Mouse (Mus musculus) lung, embryonic 16.5 days (tissue): ENCODE measurements around the gene Impdh2. TPM values are rescaled to one million over a fixed set of nuclear protein-coding genes. Genes with fewer than 3 reads are reported as not detected.

Experiments
- ATAC-seq: fragments of 200-750 bp; cut with Nextera tagmentation; 2 replicates; pipeline ENCODE4 v1.8.0; 2017; ENCODE audit warnings: low read depth, mild to moderate bottlenecking, moderate library complexity
- H3K27ac ChIP-seq: fragments of 300-500 bp; sonication (generic); 2 replicates; pipeline ENCODE4 v1.5.1; 2014; ENCODE audit warnings: mild to moderate bottlenecking, control low read depth, low read length
- H3K27me3 ChIP-seq: fragments of 300-500 bp; sonication (generic); 2 replicates; pipeline ENCODE4 v1.6.1; 2014; ENCODE audit warnings: low read depth, low read length, mixed read lengths; ENCODE audit not compliant: control insufficient read depth, insufficient read depth
- H3K36me3 ChIP-seq: fragments of 300-500 bp; sonication (generic); 2 replicates; pipeline ENCODE4 v1.6.1; 2014; ENCODE audit warnings: low read length; ENCODE audit not compliant: control insufficient read depth, insufficient read depth
- H3K4me1 ChIP-seq: fragments of 300-500 bp; sonication (generic); replicated peaks from 2 replicates; pipeline ENCODE4 v1.6.1; 2014; ENCODE audit warnings: low read length, mixed read lengths; ENCODE audit not compliant: control insufficient read depth, insufficient read depth
- H3K4me2 ChIP-seq: fragments of 300-500 bp; sonication (generic); 2 replicates; pipeline ENCODE4 v1.6.1; 2014; ENCODE audit warnings: low read depth, low read length, control low read depth
- H3K4me3 ChIP-seq: fragments of 300-500 bp; sonication (generic); 2 replicates; pipeline ENCODE4 v1.5.1; 2014; ENCODE audit warnings: mild to moderate bottlenecking, low read length, control low read depth
- H3K9ac ChIP-seq: fragments of 300-500 bp; sonication (generic); 2 replicates; pipeline ENCODE4 v1.6.1; 2014; ENCODE audit warnings: low read length, control low read depth
- H3K9me3 ChIP-seq: fragments of 300-500 bp; sonication (generic); 2 replicates; pipeline ENCODE4 v1.6.1; 2016; ENCODE audit warnings: low read length; ENCODE audit not compliant: control insufficient read depth
- WGBS: fragments of 180-500 bp; shearing (Covaris S2); extraction: QIAGEN DNeasy Blood & Tissue Kit; methylation state at CpG from one replicate; pipeline ENCODE4 v1.1.7; 2014; 5-methylcytosine and 5-hydroxymethylcytosine counted together
- polyA plus RNA-seq: library from polyadenylated mRNA; unstranded; fragments of >200 nt; fragmentation: Nextera tagmentation; extraction: Ambion mirVana; gene quantifications from 2 replicates; pipeline ENCODE4 v1.2.1, GENCODE M21; 2015

Impdh2 gene
- polyA plus RNA-seq, 1 experiment from 2014 or later: 148 TPM

GRCm38 (mm10) chr9:108540846-108541245 is 19.2 kb upstream of the Impdh2 start:
- Histone ChIP-seq H3K9ac (no peak overlapping the region), H3K27ac (no peak overlapping the region), H3K27me3 (no peaks in the 10 kb centered on the region), H3K9me3 (no peaks in the 10 kb centered on the region), H3K4me2 (no peak overlapping the region), H3K4me3 (no peak overlapping the region), H3K36me3 (peaks cover 56% of the 10 kb centered on the region), H3K4me1 (no peaks in the 10 kb centered on the region)
- no peak for ATAC-seq

DNA sequence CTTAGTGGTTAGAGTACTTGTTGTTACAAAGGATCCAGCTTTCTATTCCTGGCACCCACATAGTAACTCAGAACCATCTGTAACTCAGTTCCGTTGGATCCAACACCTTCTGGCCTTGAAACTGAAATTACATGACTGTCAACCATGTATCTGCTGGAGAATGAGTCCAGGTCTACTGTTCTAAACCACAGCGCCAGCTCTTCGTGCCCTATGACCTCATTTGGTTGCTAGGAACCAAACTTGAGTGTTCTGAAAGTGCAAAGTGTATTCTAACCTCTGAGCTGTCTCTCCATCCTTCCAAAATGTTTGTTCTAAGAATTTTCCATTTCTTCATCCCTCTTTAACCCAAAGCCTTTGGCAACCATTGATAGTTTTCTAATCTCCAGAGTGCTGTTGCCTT is 14.1 kb upstream of the Impdh2 start:
- peaks cover 59% of the 10 kb centered on the region for H3K36me3 ChIP-seq
- ATAC-seq: no peak
- H3K9me3 ChIP-seq: no peaks in the 10 kb centered on the region
- no peak overlapping the region for H3K27ac ChIP-seq
- H3K27me3 ChIP-seq: no peaks in the 10 kb centered on the region
- H3K4me3 ChIP-seq: no peak overlapping the region
- 86% methylated on average over 3 of the region's 3 CpGs for WGBS
- H3K4me2 ChIP-seq: no peak overlapping the region
- H3K4me1 ChIP-seq: no peaks in the 10 kb centered on the region
- no peak overlapping the region for H3K9ac ChIP-seq

- Histone ChIP-seq H3K9ac (no peak overlapping the region), H3K4me1 (no peaks in the 10 kb centered on the region), H3K27ac (no peak overlapping the region), H3K4me2 (no peak overlapping the region), H3K4me3 (no peak overlapping the region), H3K9me3 (no peaks in the 10 kb centered on the region), H3K27me3 (no peaks in the 10 kb centered on the region), H3K36me3 (peaks cover 55% of the 10 kb centered on the region)
- 89% methylated on average over 1 of the region's 1 CpGs for WGBS
- ATAC-seq: no peak
Measured at GRCm38 (mm10) chr9:108546875-108547274, 13.2 kb upstream of the Impdh2 start.

DNA sequence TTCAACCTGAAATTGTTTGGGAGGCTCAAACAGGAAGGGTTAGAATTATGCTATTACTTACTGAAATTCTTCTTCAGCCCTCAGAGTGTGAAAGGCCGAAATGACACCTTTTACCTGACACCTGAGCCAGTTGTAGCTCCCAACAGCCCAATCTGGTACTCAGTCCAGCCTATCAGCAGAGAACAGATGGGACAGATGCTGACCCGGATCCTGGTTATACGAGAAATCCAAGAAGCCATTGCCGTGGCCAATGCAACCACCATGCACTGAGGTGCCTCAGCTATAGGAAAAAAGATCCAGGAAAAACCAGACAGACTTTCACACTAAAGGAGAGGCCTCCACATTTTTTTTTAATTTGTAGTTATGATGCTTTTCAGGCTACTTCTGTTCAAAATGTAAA is 917 bp upstream of the Impdh2 start:
- no peak for ATAC-seq
- 0 out of 2 replicates have a peak overlapping the region, but pooled peaks have one; percentile 28 for H3K9ac ChIP-seq
- H3K4me2 ChIP-seq: no peak overlapping the region
- H3K4me1 ChIP-seq: peaks cover 12% of the 10 kb centered on the region
- no peaks in the 10 kb centered on the region for H3K9me3 ChIP-seq
- no peak overlapping the region for H3K27ac ChIP-seq
- no peak overlapping the region for H3K4me3 ChIP-seq
- H3K27me3 ChIP-seq: no peaks in the 10 kb centered on the region
- 88% methylated on average over 4 of the region's 4 CpGs for WGBS
- peaks cover 56% of the 10 kb centered on the region for H3K36me3 ChIP-seq

- Histone ChIP-seq H3K9ac (no peak overlapping the region), H3K4me1 (peaks cover 28% of the 10 kb centered on the region), H3K9me3 (no peaks in the 10 kb centered on the region), H3K4me2 (no peak overlapping the region), H3K36me3 (peaks cover 32% of the 10 kb centered on the region), H3K27ac (no peak overlapping the region), H3K27me3 (no peaks in the 10 kb centered on the region), H3K4me3 (no peak overlapping the region)
- no peak for ATAC-seq
- WGBS: 86% methylated on average over 8 of the region's 8 CpGs
Measured at GRCm38 (mm10) chr9:108563671-108564070, 3.6 kb downstream of the Impdh2 start.

DNA sequence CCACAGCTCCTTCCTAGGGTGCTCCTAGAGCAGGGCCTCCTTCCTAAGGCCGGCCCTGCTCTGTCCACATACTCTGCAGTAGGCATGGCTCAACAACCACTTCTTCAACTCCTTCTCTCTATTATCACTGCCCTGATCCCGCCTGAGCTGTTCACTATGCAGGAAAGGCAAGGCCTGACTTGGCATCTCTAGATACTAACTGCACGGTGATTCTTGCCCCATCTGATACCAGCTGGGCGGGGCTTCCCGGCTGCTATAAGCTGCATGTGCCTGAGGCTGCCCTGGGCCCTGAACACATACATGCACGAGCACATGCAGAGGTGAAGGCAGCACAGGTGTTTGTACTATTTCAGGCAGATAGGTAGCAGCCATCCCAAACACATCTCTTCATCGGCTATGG is 4.0 kb downstream of the Impdh2 start:
- Histone ChIP-seq H3K9ac (no peak overlapping the region), H3K4me3 (no peak overlapping the region), H3K4me2 (no peak overlapping the region), H3K36me3 (peaks cover 27% of the 10 kb centered on the region), H3K27ac (no peak overlapping the region), H3K4me1 (peaks cover 29% of the 10 kb centered on the region), H3K27me3 (no peaks in the 10 kb centered on the region), H3K9me3 (no peaks in the 10 kb centered on the region)
- 78% methylated on average over 7 of the region's 7 CpGs for WGBS
- no peak for ATAC-seq

- peak overlapping the region; percentile 97 for H3K27ac ChIP-seq
- H3K4me2 ChIP-seq: peak overlapping the region; percentile 98
- H3K9me3 ChIP-seq: no peaks in the 10 kb centered on the region
- peak overlapping the region; percentile 87 for H3K9ac ChIP-seq
- no peak for ATAC-seq
- peak overlapping the region; percentile 82 for H3K4me3 ChIP-seq
- peaks cover 32% of the 10 kb centered on the region for H3K4me1 ChIP-seq
- H3K27me3 ChIP-seq: no peaks in the 10 kb centered on the region
- H3K36me3 ChIP-seq: peaks cover 23% of the 10 kb centered on the region
- WGBS: 7% methylated on average over 35 of the region's 35 CpGs
Measured at GRCm38 (mm10) chr9:108565881-108566814, 6.1 kb downstream of the Impdh2 start.

GRCm38 (mm10) chr9:108566815-108567776 is 7.0 kb downstream of the Impdh2 start, which contains the start of gene Ndufaf3:
TSS of gene Ndufaf3 (minus strand) at chr9:108567434.
- Histone ChIP-seq H3K36me3 (peaks cover 26% of the 10 kb centered on the region), H3K27me3 (no peaks in the 10 kb centered on the region), H3K4me2 (peak within 1 kb of the TSS; percentile 98), H3K4me1 (peaks cover 24% of the 10 kb centered on the region), H3K9ac (peak within 1 kb of the TSS; percentile 87), H3K9me3 (no peaks in the 10 kb centered on the region), H3K27ac (peak within 1 kb of the TSS; percentile 97), H3K4me3 (peak within 1 kb of the TSS; percentile 82)
- peak; percentile 91 for ATAC-seq
- under 1% methylated on average over 72 of the region's 73 CpGs for WGBS

GRCm38 (mm10) chr9:108567931-108568419 is 7.9 kb downstream of the Impdh2 start:
- peak overlapping the region; percentile 97 for H3K27ac ChIP-seq
- WGBS: 9% methylated on average over 18 of the region's 18 CpGs
- no peaks in the 10 kb centered on the region for H3K27me3 ChIP-seq
- no peaks in the 10 kb centered on the region for H3K9me3 ChIP-seq
- peak overlapping the region; percentile 87 for H3K9ac ChIP-seq
- H3K4me2 ChIP-seq: peak overlapping the region; percentile 98
- H3K4me1 ChIP-seq: peaks cover 24% of the 10 kb centered on the region
- peaks cover 31% of the 10 kb centered on the region for H3K36me3 ChIP-seq
- ATAC-seq: no peak
- H3K4me3 ChIP-seq: peak overlapping the region; percentile 82
